Mouse (Mus musculus) splenic B cell, adult 2 months (primary cell): Measurements from ENCODE around the gene Plxnb3.

ENCODE experiments used
- DNase-seq: peaks from one replicate; pipeline ENCODE4 v3.0.0-alpha.2; 2011; ENCODE audit warnings: low read depth, low spot score
- H3K27me3 ChIP-seq: 2 replicates; pipeline ENCODE4 v1.6.1; 2012; ENCODE audit warnings: mild to moderate bottlenecking, low read length, moderate library complexity, mixed read lengths; ENCODE audit not compliant: control insufficient read depth, poor library complexity, insufficient read depth, severe bottlenecking
- H3K36me3 ChIP-seq: 2 replicates; pipeline ENCODE4 v1.6.1; 2012; ENCODE audit warnings: mild to moderate bottlenecking, low read length, moderate library complexity, mixed read lengths; ENCODE audit not compliant: control insufficient read depth, poor library complexity, insufficient read depth, severe bottlenecking

Gene Plxnb3

GRCm38 (mm10) chrX:73758611-73759290 lies 1.9 kb downstream of the Plxnb3 start:
- H3K36me3 ChIP-seq = no peaks in the 10 kb centered on the region
- DNase-seq = no peak
- no peaks in the 10 kb centered on the region for H3K27me3 ChIP-seq

- H3K36me3 ChIP-seq = no peaks in the 10 kb centered on the region
- no peaks in the 10 kb centered on the region for H3K27me3 ChIP-seq
- peak; percentile 11 for DNase-seq
Observed at GRCm38 (mm10) chrX:73765311-73765710, 8.4 kb downstream of the Plxnb3 start.

GRCm38 (mm10) chrX:73767267-73767666 lies 10.4 kb downstream of the Plxnb3 start:
- peak; percentile 23 for DNase-seq

GRCm38 (mm10) chrX:73774168-73774760 lies 17.4 kb downstream of the Plxnb3 start, which contains the start of gene Srpk3:
Srpk3 (plus strand) TSS chrX:73774405.
- Histone ChIP-seq H3K36me3 (0 out of 2 replicates have a peak, but pooled peaks cover 6% of the 10 kb centered on the region), H3K27me3 (no peaks in the 10 kb centered on the region)
- DNase-seq = peak; percentile 67

More at GRCm38 (mm10) chrX:73767267-73767666, 10.4 kb downstream of the Plxnb3 start:
- Histone ChIP-seq H3K36me3 (no peaks in the 10 kb centered on the region), H3K27me3 (no peaks in the 10 kb centered on the region)

- no peak for DNase-seq
- Histone ChIP-seq H3K27me3 (no peaks in the 10 kb centered on the region), H3K36me3 (0 out of 2 replicates have a peak, but pooled peaks cover 7% of the 10 kb centered on the region)
Observed at GRCm38 (mm10) chrX:73774802-73775483, 18.1 kb downstream of the Plxnb3 start.

GRCm38 (mm10) chrX:73782227-73782626 lies 25.3 kb downstream of the Plxnb3 start:
- no peaks in the 10 kb centered on the region for H3K27me3 ChIP-seq
- peak; percentile 36 for DNase-seq
- H3K36me3 ChIP-seq = 0 out of 2 replicates have a peak, but pooled peaks cover 10% of the 10 kb centered on the region

- DNase-seq = no peak
- H3K27me3 ChIP-seq = no peaks in the 10 kb centered on the region
- 0 out of 2 replicates have a peak, but pooled peaks cover 3% of the 10 kb centered on the region for H3K36me3 ChIP-seq
Observed at GRCm38 (mm10) chrX:73785666-73786065, 28.8 kb downstream of the Plxnb3 start.

- Histone ChIP-seq H3K27me3 (no peaks in the 10 kb centered on the region), H3K36me3 (no peaks in the 10 kb centered on the region)
- DNase-seq = peak; percentile 97
Observed at GRCm38 (mm10) chrX:73786364-73787224, 29.7 kb downstream of the Plxnb3 start, which contains the start of the genes Idh3g and Ssr4. Idh3g (minus strand) TSS chrX:73786897. Ssr4 (plus strand) TSS chrX:73787028.

GRCm38 (mm10) chrX:73787225-73787558 lies 30.3 kb downstream of the Plxnb3 start:
- DNase-seq = no peak
- Histone ChIP-seq H3K36me3 (no peaks in the 10 kb centered on the region), H3K27me3 (no peaks in the 10 kb centered on the region)

GRCm38 (mm10) chrX:73788501-73788900 lies 31.6 kb downstream of the Plxnb3 start:
- no peaks in the 10 kb centered on the region for H3K36me3 ChIP-seq
- DNase-seq = no peak
- no peaks in the 10 kb centered on the region for H3K27me3 ChIP-seq

GRCm38 (mm10) chrX:73793039-73793438 lies 36.1 kb downstream of the Plxnb3 start:
- Histone ChIP-seq H3K27me3 (no peaks in the 10 kb centered on the region), H3K36me3 (no peaks in the 10 kb centered on the region)
- DNase-seq = no peak

- H3K27me3 ChIP-seq = no peaks in the 10 kb centered on the region
- no peaks in the 10 kb centered on the region for H3K36me3 ChIP-seq
- no peak for DNase-seq
Observed at GRCm38 (mm10) chrX:73793505-73793904, 36.6 kb downstream of the Plxnb3 start.

- no peaks in the 10 kb centered on the region for H3K27me3 ChIP-seq
- no peak for DNase-seq
- H3K36me3 ChIP-seq = no peaks in the 10 kb centered on the region
Observed at GRCm38 (mm10) chrX:73797511-73797910, 40.6 kb downstream of the Plxnb3 start.

GRCm38 (mm10) chrX:73798502-73798901 lies 41.6 kb downstream of the Plxnb3 start:
- Histone ChIP-seq H3K36me3 (no peaks in the 10 kb centered on the region), H3K27me3 (no peaks in the 10 kb centered on the region)
- peak; percentile 82 for DNase-seq
